Mouse (Mus musculus) midbrain, embryonic 14.5 days (tissue): ENCODE measurements at regions not wholly inside any gene's neighbourhood (a gene's known extent, or its start where the extent isn't known, plus 50 kb on each side); places are given as distances from the start of the nearest gene placed in this dataset.

ENCODE experiments used
- ATAC-seq: fragments of 200-750 bp; cut with Nextera tagmentation; 2 replicates; pipeline ENCODE4 v1.8.0; 2017; ENCODE audit warnings: moderate number of reproducible peaks, moderate library complexity; ENCODE audit not compliant: low FRiP score, low TSS enrichment
- DNase-seq: peaks from one replicate; pipeline ENCODE4 v3.0.0-alpha.2; 2015
- H3K27ac ChIP-seq: fragments of 300-500 bp; sonication (generic); replicated peaks from 2 replicates; pipeline ENCODE4 v1.5.1; 2014; ENCODE audit warnings: mild to moderate bottlenecking, low read depth, low read length, moderate library complexity
- H3K27me3 ChIP-seq: fragments of 300-500 bp; sonication (generic); 2 replicates; pipeline ENCODE4 v1.6.1; 2014; ENCODE audit warnings: low read length, control low read depth, mixed read lengths; ENCODE audit not compliant: control insufficient read depth, insufficient read depth
- H3K36me3 ChIP-seq: fragments of 300-500 bp; sonication (generic); 2 replicates; pipeline ENCODE4 v1.6.1; 2014; ENCODE audit warnings: low read length, control low read depth; ENCODE audit not compliant: control insufficient read depth, insufficient read depth
- H3K4me1 ChIP-seq: fragments of 300-500 bp; sonication (generic); 2 replicates; pipeline ENCODE4 v1.6.1; 2014; ENCODE audit warnings: mild to moderate bottlenecking, antibody characterized with exemption, low read length, control low read depth; ENCODE audit not compliant: control insufficient read depth, insufficient read depth
- H3K4me2 ChIP-seq: fragments of 300-500 bp; sonication (generic); 2 replicates; pipeline ENCODE4 v1.6.1; 2014; ENCODE audit warnings: mild to moderate bottlenecking, low read length, moderate library complexity
- H3K4me3 ChIP-seq: fragments of 300-500 bp; sonication (generic); replicated peaks from 2 replicates; pipeline ENCODE4 v1.5.1; 2014; ENCODE audit warnings: low read depth, low read length
- H3K9ac ChIP-seq: fragments of 300-500 bp; sonication (generic); replicated peaks from 2 replicates; pipeline ENCODE4 v1.6.1; 2014; ENCODE audit warnings: mild to moderate bottlenecking, low read length, moderate library complexity
- H3K9me3 ChIP-seq: fragments of 300-500 bp; sonication (generic); 2 replicates; pipeline ENCODE4 v1.6.1; 2016; ENCODE audit warnings: low read length, control low read depth, mixed read lengths; ENCODE audit not compliant: control insufficient read depth
- WGBS: fragments of 180-500 bp; shearing (Covaris S2); extraction: QIAGEN DNeasy Blood & Tissue Kit; methylation state at CpG from one replicate; pipeline ENCODE4 v1.1.7; 2014; 5-methylcytosine and 5-hydroxymethylcytosine counted together

DNA sequence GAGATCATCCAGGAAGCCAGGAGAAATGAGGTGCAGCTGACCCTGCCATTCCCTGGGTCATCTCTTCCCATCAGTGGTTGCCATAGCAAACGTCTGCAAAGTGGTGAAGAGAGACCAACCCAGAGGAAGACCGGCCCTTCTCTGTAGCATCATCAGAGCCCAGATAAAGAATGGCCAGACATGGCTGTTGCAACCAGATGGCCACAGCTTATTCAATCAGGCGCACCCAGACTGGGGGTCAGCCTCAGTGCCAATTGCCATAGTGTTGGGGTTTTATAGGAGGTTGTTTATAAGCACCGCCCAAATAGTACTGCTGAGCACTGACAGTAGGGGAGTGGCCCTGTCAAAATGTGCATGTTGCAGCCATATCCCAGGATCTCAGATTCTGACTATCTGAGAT lies 262.3 kb downstream of the Rps15a start:
- Histone ChIP-seq H3K9me3 (no peaks in the 10 kb centered on the region), H3K4me1 (peaks cover 10% of the 10 kb centered on the region), H3K27ac (no peak overlapping the region), H3K36me3 (no peaks in the 10 kb centered on the region), H3K27me3 (no peaks in the 10 kb centered on the region), H3K4me3 (no peak overlapping the region), H3K4me2 (no peak overlapping the region), H3K9ac (no peak overlapping the region)
- WGBS = 79% methylated on average over 4 of the region's 4 CpGs
- ATAC-seq (no peak), DNase-seq (no peak)

DNA sequence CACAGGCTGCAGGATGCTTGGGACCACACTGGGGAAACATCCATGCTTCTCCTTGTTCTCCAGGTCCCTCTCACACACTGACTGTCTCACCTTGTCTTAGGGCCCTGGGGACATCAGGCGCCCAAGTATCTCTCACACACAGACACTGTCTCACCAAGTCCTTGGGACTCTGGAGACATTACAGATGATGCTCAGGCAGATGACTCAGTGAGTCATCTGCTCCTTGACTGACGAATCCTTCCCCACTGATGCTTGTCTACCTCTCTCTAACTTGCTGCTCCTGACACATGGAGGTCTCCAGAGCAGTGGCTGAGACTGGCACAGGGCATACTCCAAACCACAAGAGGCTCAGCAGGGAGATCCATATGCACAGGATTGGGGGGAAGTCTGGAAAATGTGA lies 263.1 kb downstream of the Rps15a start:
- ATAC-seq = no peak
- H3K4me3 ChIP-seq = no peak overlapping the region
- no peak for DNase-seq
- H3K27ac ChIP-seq = no peak overlapping the region
- no peaks in the 10 kb centered on the region for H3K9me3 ChIP-seq
- 90% methylated on average over 2 of the region's 2 CpGs for WGBS
- H3K27me3 ChIP-seq = no peaks in the 10 kb centered on the region
- no peak overlapping the region for H3K4me2 ChIP-seq
- H3K4me1 ChIP-seq = peaks cover 10% of the 10 kb centered on the region
- H3K9ac ChIP-seq = no peak overlapping the region
- H3K36me3 ChIP-seq = no peaks in the 10 kb centered on the region

DNA sequence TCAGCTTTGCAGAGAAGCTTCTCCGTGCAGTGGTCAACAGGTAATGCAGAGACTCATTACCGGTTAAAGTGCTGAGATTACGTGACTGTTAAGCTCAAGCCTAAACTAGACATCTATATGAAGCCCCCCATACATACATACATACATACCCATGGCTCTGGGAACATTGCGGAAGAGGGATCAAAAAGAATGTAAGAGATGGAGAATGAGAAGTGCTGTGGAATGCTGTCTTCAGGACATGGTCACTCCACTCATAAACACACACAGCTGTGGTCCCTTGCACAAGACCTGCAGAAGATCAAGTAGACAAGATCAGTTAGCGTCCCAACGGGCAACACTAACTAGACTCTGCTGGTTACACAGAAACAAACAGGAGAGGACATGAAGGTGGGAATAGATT lies 265.2 kb downstream of the Rps15a start:
- 96% methylated on average over 6 of the region's 6 CpGs for WGBS
- no peaks in the 10 kb centered on the region for H3K27me3 ChIP-seq
- H3K4me1 ChIP-seq = no peaks in the 10 kb centered on the region
- no peaks in the 10 kb centered on the region for H3K36me3 ChIP-seq
- no peaks in the 10 kb centered on the region for H3K9me3 ChIP-seq
- DNase-seq (no peak), ATAC-seq (no peak)
- no peak overlapping the region for H3K9ac ChIP-seq
- no peak overlapping the region for H3K4me3 ChIP-seq
- H3K27ac ChIP-seq = no peak overlapping the region
- H3K4me2 ChIP-seq = no peak overlapping the region

DNA sequence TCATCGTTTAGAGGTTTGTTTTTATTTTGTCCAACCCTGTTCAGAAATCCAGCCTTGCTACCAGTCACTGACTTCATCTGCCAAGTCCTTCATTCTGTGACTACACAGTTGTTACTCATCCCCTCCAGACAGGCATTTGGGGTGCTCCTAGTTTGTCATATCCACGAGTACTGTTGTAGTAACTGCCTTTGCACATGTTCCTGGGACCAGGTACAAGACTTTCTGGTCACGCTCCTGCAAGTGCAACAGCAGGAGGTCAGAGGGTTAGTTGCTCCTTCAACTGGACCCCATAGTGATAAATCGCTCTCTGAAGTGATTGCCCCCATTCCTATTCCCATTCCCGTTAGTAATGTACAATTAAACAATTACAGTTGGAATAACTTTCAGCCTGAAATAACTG lies 269.9 kb downstream of the Rps15a start:
- Histone ChIP-seq H3K4me2 (no peak overlapping the region), H3K4me3 (no peak overlapping the region), H3K27ac (no peak overlapping the region), H3K9ac (no peak overlapping the region), H3K27me3 (no peaks in the 10 kb centered on the region), H3K4me1 (no peaks in the 10 kb centered on the region), H3K36me3 (no peaks in the 10 kb centered on the region), H3K9me3 (no peaks in the 10 kb centered on the region)
- ATAC-seq (no peak), DNase-seq (no peak)
- WGBS = 90% methylated on average over 5 of the region's 5 CpGs

DNA sequence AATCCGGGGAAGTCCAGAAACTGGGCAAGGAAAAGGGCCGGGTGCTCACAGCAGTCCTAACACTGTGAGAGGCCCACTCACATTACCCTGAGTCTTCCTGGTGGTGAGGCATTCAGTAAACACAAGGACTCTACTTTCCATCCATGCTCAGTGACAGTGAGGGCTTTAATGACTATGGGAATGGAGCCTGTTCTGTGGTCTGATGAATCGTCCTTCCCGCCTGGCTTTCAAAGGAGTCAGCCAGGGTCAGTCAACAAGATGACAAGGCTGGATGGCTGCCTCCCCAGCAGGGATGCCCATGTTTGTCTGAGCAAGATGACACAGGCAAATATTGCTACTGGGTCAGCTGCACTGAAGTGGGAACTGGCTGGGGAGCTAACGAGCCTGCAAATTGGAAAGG lies 273.2 kb downstream of the Rps15a start:
- ATAC-seq = no peak
- 57% methylated on average over 5 of the region's 5 CpGs for WGBS
- H3K9ac ChIP-seq = no peak overlapping the region
- no peaks in the 10 kb centered on the region for H3K9me3 ChIP-seq
- H3K4me3 ChIP-seq = no peak overlapping the region
- no peak for DNase-seq
- H3K27me3 ChIP-seq = no peaks in the 10 kb centered on the region
- H3K4me1 ChIP-seq = no peaks in the 10 kb centered on the region
- H3K36me3 ChIP-seq = no peaks in the 10 kb centered on the region
- no peak overlapping the region for H3K27ac ChIP-seq
- H3K4me2 ChIP-seq = no peak overlapping the region

DNA sequence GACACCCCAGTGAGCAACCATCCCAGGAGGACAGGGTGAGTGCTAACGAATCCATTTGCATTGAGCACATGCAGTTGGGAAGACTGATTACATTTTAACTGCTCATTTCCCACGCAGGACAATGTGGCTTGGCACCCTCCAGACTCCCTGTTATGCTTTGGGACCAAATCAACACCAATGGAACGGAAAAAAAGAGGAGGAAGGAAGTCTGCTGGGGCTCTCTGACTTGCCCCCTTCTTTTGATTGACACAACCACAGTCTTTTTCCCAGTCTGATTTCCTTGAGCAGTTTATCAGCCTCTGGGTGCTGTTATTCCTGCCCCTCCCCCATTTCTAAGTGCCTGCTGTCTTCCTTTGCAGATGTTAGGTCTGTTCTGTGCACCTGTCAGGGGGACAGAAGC lies 321.0 kb downstream of the Rps15a start:
- Histone ChIP-seq H3K4me1 (no peaks in the 10 kb centered on the region), H3K4me3 (no peak overlapping the region), H3K4me2 (no peak overlapping the region), H3K27ac (no peak overlapping the region), H3K9me3 (no peaks in the 10 kb centered on the region), H3K9ac (no peak overlapping the region), H3K27me3 (no peaks in the 10 kb centered on the region), H3K36me3 (no peaks in the 10 kb centered on the region)
- DNase-seq = no peak
- WGBS = 37% methylated on average over 3 of the region's 3 CpGs
- ATAC-seq = no peak

DNA sequence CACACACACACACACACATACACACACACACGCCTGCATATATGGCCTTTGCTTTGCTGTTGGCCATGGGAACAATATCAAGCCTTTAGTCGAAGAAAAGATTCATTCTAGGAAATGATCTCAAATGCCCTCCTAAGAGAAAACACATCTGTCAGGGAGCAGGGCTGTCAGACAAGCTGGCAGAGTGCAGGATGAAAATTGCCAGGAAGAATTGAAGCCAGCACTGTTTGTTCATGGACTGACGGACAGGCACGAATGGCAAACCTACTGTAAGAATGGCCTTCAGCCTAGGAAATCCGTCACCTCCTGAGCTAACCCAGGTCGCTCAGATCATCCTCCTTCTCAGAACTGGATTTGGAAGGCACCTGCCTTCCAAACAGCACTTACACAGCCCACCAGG lies 322.0 kb downstream of the Rps15a start:
- H3K27ac ChIP-seq = no peak overlapping the region
- no peaks in the 10 kb centered on the region for H3K27me3 ChIP-seq
- H3K36me3 ChIP-seq = no peaks in the 10 kb centered on the region
- DNase-seq (no peak), ATAC-seq (no peak)
- H3K4me1 ChIP-seq = no peaks in the 10 kb centered on the region
- no peak overlapping the region for H3K4me2 ChIP-seq
- H3K4me3 ChIP-seq = no peak overlapping the region
- WGBS = 88% methylated on average over 6 of the region's 6 CpGs
- no peak overlapping the region for H3K9ac ChIP-seq
- no peaks in the 10 kb centered on the region for H3K9me3 ChIP-seq

DNA sequence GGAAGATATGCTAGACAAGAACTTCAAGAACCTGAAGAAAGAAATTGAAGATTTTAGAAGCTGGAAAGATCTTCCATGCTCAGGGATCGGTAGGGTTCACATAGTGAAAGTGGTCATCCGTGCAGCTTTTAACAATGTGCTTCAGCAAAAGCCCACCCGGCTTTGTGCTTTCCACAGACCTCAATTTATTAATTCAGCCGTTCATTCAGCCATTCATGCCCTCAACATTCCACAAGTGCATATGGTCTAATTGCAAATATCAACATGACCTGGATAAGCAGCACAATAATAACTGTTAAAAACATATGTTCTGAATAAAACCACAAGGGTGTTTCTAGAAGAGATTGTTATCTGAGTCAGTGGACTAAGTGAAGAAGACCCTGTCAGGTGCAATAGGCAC lies 323.5 kb downstream of the Rps15a start:
- Histone ChIP-seq H3K4me3 (no peak overlapping the region), H3K27me3 (no peaks in the 10 kb centered on the region), H3K4me1 (no peaks in the 10 kb centered on the region), H3K36me3 (no peaks in the 10 kb centered on the region), H3K4me2 (no peak overlapping the region), H3K9ac (no peak overlapping the region), H3K9me3 (no peaks in the 10 kb centered on the region), H3K27ac (no peak overlapping the region)
- no peak for ATAC-seq
- 75% methylated on average over 4 of the region's 4 CpGs for whole genome bisulfite sequencing
- DNase-seq = no peak

DNA sequence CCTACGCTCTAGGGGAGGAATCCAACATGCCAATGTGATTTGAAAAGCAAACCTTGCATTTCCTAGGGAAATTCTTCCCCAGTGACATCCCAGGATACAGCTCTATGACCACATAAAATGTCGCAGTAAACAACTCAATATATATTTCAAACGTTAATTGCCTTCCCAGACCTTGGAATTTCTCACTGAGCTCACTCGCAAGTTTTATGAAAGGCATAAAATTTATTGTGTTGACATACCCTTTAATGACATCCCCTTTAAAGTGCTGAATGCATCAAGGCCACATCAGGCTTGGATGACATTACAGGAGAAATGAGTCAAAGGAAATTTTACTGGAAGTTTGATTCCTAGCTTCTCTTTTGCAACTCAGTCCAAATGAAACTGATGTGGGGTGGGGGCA lies 337.0 kb downstream of the Rps15a start:
- WGBS = 88% methylated on average over 4 of the region's 4 CpGs
- H3K4me2 ChIP-seq = no peak overlapping the region
- H3K4me1 ChIP-seq = no peaks in the 10 kb centered on the region
- no peak overlapping the region for H3K9ac ChIP-seq
- DNase-seq = no peak
- H3K27ac ChIP-seq = no peak overlapping the region
- no peaks in the 10 kb centered on the region for H3K9me3 ChIP-seq
- no peaks in the 10 kb centered on the region for H3K36me3 ChIP-seq
- no peak overlapping the region for H3K4me3 ChIP-seq
- H3K27me3 ChIP-seq = no peaks in the 10 kb centered on the region
- no peak for ATAC-seq
